Mouse (Mus musculus) G1E (cell line): ENCODE results near the gene Gfi1b. TPM values are rescaled to one million over a fixed set of nuclear protein-coding genes. Genes with fewer than 3 reads are reported as not detected.

Experiments
- ATAC-seq: 2 replicates; pipeline ENCODE4 v1.8.0; 2016; ENCODE audit warnings: mild to moderate bottlenecking; ENCODE audit not compliant: insufficient number of reproducible peaks, poor library complexity, low FRiP score, severe bottlenecking; ENCODE audit errors: extremely low read depth
- DNase-seq: peaks from one replicate; pipeline ENCODE4 v3.0.0; 2012; ENCODE audit warnings: low spot score
- H3K27me3 ChIP-seq: 2 replicates; pipeline ENCODE4 v1.6.1; 2012; ENCODE audit warnings: mild to moderate bottlenecking, low read length, inconsistent platforms; ENCODE audit not compliant: insufficient read depth
- H3K36me3 ChIP-seq: replicated peaks from 2 replicates; pipeline ENCODE3; 2012; ENCODE audit warnings: mild to moderate bottlenecking, inconsistent platforms
- H3K4me1 ChIP-seq: 2 replicates; pipeline ENCODE4 v1.6.1; 2012; ENCODE audit warnings: low read depth, low read length, inconsistent platforms, mixed read lengths; ENCODE audit not compliant: insufficient read depth
- H3K4me3 ChIP-seq: 2 replicates; pipeline ENCODE4 v1.5.1; 2012; ENCODE audit warnings: low read depth, mild to moderate bottlenecking, inconsistent platforms, low read length, moderate library complexity, mixed read lengths
- H3K9me3 ChIP-seq: replicated peaks from 2 replicates; pipeline ENCODE4 v1.6.1; 2012; ENCODE audit warnings: inconsistent platforms
- CTCF ChIP-seq: IDR thresholded peaks from 2 replicates; pipeline ENCODE4 v1.5.1; 2012; ENCODE audit warnings: low read depth, low read length, inconsistent platforms, mixed read lengths
- GATA1 ChIP-seq: IDR thresholded peaks from 2 replicates; pipeline ENCODE4 v1.6.1; 2012; ENCODE audit warnings: borderline replicate concordance, low read length, inconsistent platforms, mixed read lengths
- GATA2 ChIP-seq: IDR thresholded peaks from 2 replicates; pipeline ENCODE4 v1.6.1; 2012; ENCODE audit warnings: low read depth, low read length, inconsistent platforms, borderline replicate concordance
- POLR2AphosphoS5 ChIP-seq: IDR thresholded peaks from 2 replicates; pipeline ENCODE4 v1.6.1; 2012; ENCODE audit warnings: low read depth, low read length, inconsistent platforms; ENCODE audit not compliant: insufficient replicate concordance
- TAL1 ChIP-seq: conservative IDR thresholded peaks from 2 replicates; pipeline ENCODE4 v1.6.1; 2012; ENCODE audit warnings: low read depth, low read length, inconsistent platforms, mixed read lengths
- polyA plus RNA-seq: library from polyadenylated mRNA; stranded (reverse); fragments of >175 nt; gene quantifications from 2 replicates; pipeline ENCODE4 v1.2.3, GENCODE M21; 2012
- total RNA-seq, 2 experiments: library from RNA; stranded (forward) in 1 of 2; stranded (reverse) in 1 of 2; fragments of 200-1000 nt in 1 of 2; fragments of >200 nt in 1 of 2; fragmentation: Nextera tagmentation in 1 of 2; gene quantifications; 2 replicates each; pipeline ENCODE4 v1.2.3; 2014 to 2017

Gene Gfi1b
- total and polyA plus RNA-seq, 3 experiments: 104 to 739 (median 537) TPM

DNA sequence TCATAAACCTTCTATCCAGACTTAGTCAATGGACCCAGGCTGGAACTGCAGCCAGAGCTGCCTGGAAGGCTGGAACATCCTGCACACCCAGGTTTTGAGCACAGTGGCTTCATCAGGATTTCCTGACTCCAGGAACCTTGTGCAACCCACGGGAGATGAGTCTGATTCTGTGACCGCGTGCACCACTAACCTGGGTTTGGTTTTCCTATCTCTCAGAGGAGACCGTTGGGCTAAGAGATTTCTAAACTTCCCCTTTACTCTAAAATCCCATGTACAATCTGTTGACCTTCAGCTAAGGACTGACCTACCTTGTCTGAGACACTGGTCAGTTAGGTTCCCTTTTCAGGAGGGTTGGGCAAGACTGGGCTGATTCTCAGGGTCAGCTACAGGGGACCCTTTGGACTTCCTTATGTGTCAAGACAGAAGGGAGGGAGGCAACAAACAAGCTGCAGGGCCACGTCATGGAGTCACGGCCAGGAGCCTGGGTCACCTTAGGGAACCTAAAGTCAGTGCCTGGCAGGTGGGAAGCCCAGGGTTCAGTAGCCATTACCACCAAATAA, 2.9 kb downstream of the Gfi1b start:
- H3K4me1 ChIP-seq: peaks cover 79% of the 10 kb centered on the region
- ATAC-seq (no peak), DNase-seq (no peak)
- no peaks in the 10 kb centered on the region for H3K27me3 ChIP-seq
- H3K36me3 ChIP-seq: peaks cover 68% of the 10 kb centered on the region
- H3K4me3 ChIP-seq: peak overlapping the region; percentile 83
- H3K9me3 ChIP-seq: no peaks in the 10 kb centered on the region
- no peak for TF ChIP-seq GATA1
- TF ChIP-seq CTCF: no peak
- TF ChIP-seq TAL1: no peak
- TF ChIP-seq POLR2AphosphoS5: no peak
- no peak for TF ChIP-seq GATA2

- Histone ChIP-seq H3K9me3 (no peaks in the 10 kb centered on the region), H3K4me1 (peaks cover 79% of the 10 kb centered on the region), H3K4me3 (peak overlapping the region; percentile 83), H3K27me3 (no peaks in the 10 kb centered on the region), H3K36me3 (peaks cover 79% of the 10 kb centered on the region)
- TF ChIP-seq CTCF (no peak), TAL1 (peak; percentile 49; the same call in 1 of the 2 replicates)
- DNase-seq (no peak), ATAC-seq (0 out of 2 replicates have a peak, but pooled peaks have one; percentile 5)
These were observed 4.0 kb downstream of the Gfi1b start for GRCm38 (mm10) chr2:28617498-28618486.

- H3K36me3 ChIP-seq: peaks cover 88% of the 10 kb centered on the region
- H3K9me3 ChIP-seq: no peaks in the 10 kb centered on the region
- H3K27me3 ChIP-seq: no peaks in the 10 kb centered on the region
- H3K4me3 ChIP-seq: peak overlapping the region; percentile 83
- TF ChIP-seq POLR2AphosphoS5 (0 out of 2 replicates have a peak, but pooled peaks have one; percentile 15), CTCF (no peak)
- peaks cover 79% of the 10 kb centered on the region for H3K4me1 ChIP-seq
- no peak for DNase-seq
- ATAC-seq: 0 out of 2 replicates have a peak, but pooled peaks have one; percentile 10
These were observed 4.9 kb downstream of the Gfi1b start for GRCm38 (mm10) chr2:28616874-28617273.

DNA sequence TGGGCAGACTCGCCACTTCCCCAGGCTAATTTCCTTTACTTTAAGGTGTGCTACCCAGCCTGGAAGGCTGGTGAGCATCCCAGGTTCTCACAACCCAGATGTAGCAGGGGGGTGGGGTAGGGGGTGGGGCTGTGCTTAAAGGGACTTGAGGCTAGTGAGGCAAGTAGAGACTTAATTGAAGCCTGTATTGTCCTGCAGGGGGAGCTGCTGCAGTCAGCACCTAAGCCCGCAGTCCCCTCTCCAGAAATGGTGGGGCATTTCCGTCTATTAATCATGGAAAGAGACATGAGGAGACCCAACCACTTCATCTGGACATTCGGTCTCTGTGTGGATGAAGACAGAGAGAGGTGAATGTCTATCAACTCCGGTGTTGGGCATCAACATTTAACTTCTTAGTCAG, 5.4 kb downstream of the Gfi1b start:
- TF ChIP-seq CTCF: peak; percentile 43
- TF ChIP-seq GATA2: no peak
- Histone ChIP-seq H3K36me3 (peaks cover 93% of the 10 kb centered on the region), H3K4me3 (peak overlapping the region; percentile 83), H3K9me3 (no peaks in the 10 kb centered on the region), H3K4me1 (peaks cover 85% of the 10 kb centered on the region), H3K27me3 (no peaks in the 10 kb centered on the region)
- ATAC-seq (no peak), DNase-seq (peak; percentile 55)

DNA sequence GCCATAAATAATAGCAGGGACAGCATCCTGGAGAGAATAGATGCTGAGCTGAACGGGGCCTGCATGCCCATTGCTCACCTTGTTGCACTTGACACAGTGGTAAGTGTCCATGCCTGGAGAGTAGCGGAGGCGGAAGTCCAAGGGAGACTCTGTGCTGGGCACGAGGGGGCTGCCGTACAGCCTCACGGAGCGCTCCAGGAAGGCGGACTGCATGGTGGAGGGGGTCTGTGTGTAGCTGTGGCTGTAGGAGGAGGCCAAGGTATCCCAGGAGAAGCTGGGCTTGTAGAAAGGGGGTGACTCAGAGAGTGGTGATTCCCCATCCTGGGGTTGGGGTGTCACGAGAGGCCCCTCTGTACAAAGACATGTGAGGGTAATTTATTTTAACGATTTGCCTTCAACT, 8.2 kb downstream of the Gfi1b start:
- no peaks in the 10 kb centered on the region for H3K9me3 ChIP-seq
- peaks cover 100% of the 10 kb centered on the region for H3K36me3 ChIP-seq
- no peak for DNase-seq
- 0 out of 2 replicates have a peak, but pooled peaks have one; percentile 82 for TF ChIP-seq POLR2AphosphoS5
- TF ChIP-seq TAL1: no peak
- no peak for ATAC-seq
- peak overlapping the region; percentile 63; the same call in 1 of the 2 replicates for H3K4me3 ChIP-seq
- peaks cover 98% of the 10 kb centered on the region for H3K4me1 ChIP-seq
- no peaks in the 10 kb centered on the region for H3K27me3 ChIP-seq

DNA sequence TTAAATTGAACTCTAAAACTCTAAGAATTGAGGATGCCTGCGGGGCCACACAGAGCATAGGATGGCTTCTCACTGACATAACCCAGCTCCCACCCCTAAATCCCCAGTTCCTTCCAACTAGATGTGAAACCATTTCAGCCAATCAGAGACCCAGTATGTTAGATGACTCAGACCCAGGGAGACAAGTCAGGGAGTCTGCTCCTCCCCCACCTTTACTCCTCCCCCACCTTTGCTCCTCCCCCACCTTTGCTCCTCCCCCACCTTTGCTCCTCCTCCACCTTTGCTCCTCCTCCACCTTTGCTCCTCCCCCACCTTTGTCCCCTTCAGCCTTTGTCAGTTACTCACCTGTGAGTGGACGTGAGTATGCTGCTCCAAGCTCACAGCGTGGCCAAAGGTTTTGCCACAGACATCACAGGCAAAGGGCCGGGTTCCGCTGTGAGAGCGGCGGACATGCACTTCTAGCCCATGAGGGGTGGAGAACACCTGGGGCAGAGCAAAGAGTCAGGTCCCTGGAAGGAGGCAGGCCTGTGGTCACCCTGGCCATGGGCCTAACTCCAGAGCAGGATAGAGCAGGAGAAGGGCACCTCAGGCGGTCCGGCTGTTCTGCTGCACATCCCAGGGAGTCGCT, 9.2 kb downstream of the Gfi1b start:
- no peaks in the 10 kb centered on the region for H3K27me3 ChIP-seq
- peak overlapping the region; percentile 64; the same call in 1 of the 2 replicates for H3K4me3 ChIP-seq
- H3K36me3 ChIP-seq: peaks cover 99% of the 10 kb centered on the region
- no peaks in the 10 kb centered on the region for H3K9me3 ChIP-seq
- H3K4me1 ChIP-seq: peaks cover 99% of the 10 kb centered on the region
- TF ChIP-seq CTCF: no peak
- TF ChIP-seq GATA1: no peak
- no peak for TF ChIP-seq GATA2
- TF ChIP-seq POLR2AphosphoS5: no peak
- no peak for TF ChIP-seq TAL1
- peak; percentile 69 for DNase-seq
- no peak for ATAC-seq
